Mouse (Mus musculus): ENCODE measurements around the gene Asic1.
A peak's percentile ranks its signal among the peaks of the same experiment; 100 is the strongest.

Asic1 gene

GRCm38 (mm10) chr15:99703104-99703503 is 32.9 kb downstream of the Asic1 start:
- no peak for DNase-seq

GRCm38 (mm10) chr15:99703676-99704040 is 33.5 kb downstream of the Asic1 start:
- DNase-seq: no peak

GRCm38 (mm10) chr15:99704041-99704681 is 34.0 kb downstream of the Asic1 start:
- no peak for DNase-seq

- DNase-seq: no peak
Observed at GRCm38 (mm10) chr15:99704881-99705280, 34.7 kb downstream of the Asic1 start.

- DNase-seq: peak in 1 of 2 experiments; percentile 49
Observed at GRCm38 (mm10) chr15:99705440-99706048, 35.4 kb downstream of the Asic1 start, which contains the start of gene Gm17349. Gene Gm17349 (minus strand): TSS chr15:99705490.

- no peak for DNase-seq
Observed at GRCm38 (mm10) chr15:99708176-99708575, 38.0 kb downstream of the Asic1 start.

GRCm38 (mm10) chr15:99710221-99711190 is 40.3 kb downstream of the Asic1 start:
- no peak for DNase-seq

GRCm38 (mm10) chr15:99711491-99711890 is 41.3 kb downstream of the Asic1 start:
- DNase-seq: no peak

- DNase-seq: no peak
Observed at GRCm38 (mm10) chr15:99712666-99713559, 42.7 kb downstream of the Asic1 start.

GRCm38 (mm10) chr15:99713569-99713968 is 43.4 kb downstream of the Asic1 start:
- no peak for DNase-seq

GRCm38 (mm10) chr15:99714206-99714605 is 44.0 kb downstream of the Asic1 start:
- DNase-seq: no peak

GRCm38 (mm10) chr15:99714858-99715257 is 44.7 kb downstream of the Asic1 start:
- DNase-seq: peak; percentile 74 to 75

GRCm38 (mm10) chr15:99715361-99715865 is 45.2 kb downstream of the Asic1 start:
- no peak for DNase-seq

- no peak for DNase-seq
Observed at GRCm38 (mm10) chr15:99715982-99716746, 46.0 kb downstream of the Asic1 start.

- DNase-seq: no peak
Observed at GRCm38 (mm10) chr15:99716814-99717213, 46.6 kb downstream of the Asic1 start.

- DNase-seq: peak; percentile 72 to 75
Observed at GRCm38 (mm10) chr15:99717386-99718334, 47.5 kb downstream of the Asic1 start, which contains the start of gene Gpd1. Gene Gpd1 (plus strand): TSS chr15:99717515.

GRCm38 (mm10) chr15:99718461-99719021 is 48.4 kb downstream of the Asic1 start:
- DNase-seq: no peak

- DNase-seq: no peak
Observed at GRCm38 (mm10) chr15:99719865-99720264, 49.7 kb downstream of the Asic1 start.

GRCm38 (mm10) chr15:99721921-99722743 is 52.0 kb downstream of the Asic1 start:
- no peak for DNase-seq
